Mouse (Mus musculus) hindbrain, postnatal 0 days (tissue): ENCODE measurements around the gene Gm20479. TPM values are rescaled to one million over a fixed set of nuclear protein-coding genes. Genes with fewer than 3 reads are reported as not detected.

ENCODE experiments used
- ATAC-seq: fragments of 200-750 bp; cut with Nextera tagmentation; 2 replicates; pipeline ENCODE4 v1.8.0; 2017; ENCODE audit warnings: mild to moderate bottlenecking, moderate TSS enrichment, moderate library complexity
- DNase-seq: peaks from one replicate; pipeline ENCODE4 v3.0.0-alpha.2; 2015; ENCODE audit warnings: low spot score
- H3K27ac ChIP-seq: fragments of 300-500 bp; sonication (generic); 2 replicates; pipeline ENCODE4 v1.5.1; 2014; ENCODE audit warnings: mild to moderate bottlenecking
- H3K27me3 ChIP-seq: fragments of 300-500 bp; sonication (generic); 2 replicates; pipeline ENCODE4 v1.6.1; 2014; ENCODE audit warnings: low read length, mixed read lengths; ENCODE audit not compliant: insufficient read depth
- H3K36me3 ChIP-seq: fragments of 300-500 bp; sonication (generic); 2 replicates; pipeline ENCODE4 v1.6.1; 2014; ENCODE audit warnings: low read length, mixed read lengths; ENCODE audit not compliant: insufficient read depth
- H3K4me1 ChIP-seq: fragments of 300-500 bp; sonication (generic); 2 replicates; pipeline ENCODE4 v1.6.1; 2014; ENCODE audit warnings: antibody characterized with exemption, low read length, mixed read lengths; ENCODE audit not compliant: insufficient read depth
- H3K4me2 ChIP-seq: fragments of 300-500 bp; sonication (generic); 2 replicates; pipeline ENCODE4 v1.6.1; 2014; ENCODE audit warnings: low read depth, mild to moderate bottlenecking, low read length, moderate library complexity, mixed read lengths
- H3K4me3 ChIP-seq: fragments of 300-500 bp; sonication (generic); 2 replicates; pipeline ENCODE4 v1.5.1; 2014; ENCODE audit warnings: low read length
- H3K9ac ChIP-seq: fragments of 300-500 bp; sonication (generic); replicated peaks from 2 replicates; pipeline ENCODE4 v1.6.1; 2014; ENCODE audit warnings: mild to moderate bottlenecking, low read length, moderate library complexity, mixed read lengths
- H3K9me3 ChIP-seq: fragments of 300-500 bp; sonication (generic); 2 replicates; pipeline ENCODE4 v1.6.1; 2016; ENCODE audit warnings: low read length, mixed read lengths
- CTCF ChIP-seq: IDR thresholded peaks from 2 replicates; pipeline ENCODE4 v1.5.1; 2016; ENCODE audit warnings: antibody characterized with exemption, control low read depth, low read depth
- WGBS: fragments of 180-500 bp; shearing (Covaris S2); extraction: QIAGEN DNeasy Blood & Tissue Kit; methylation state at CpG from one replicate; pipeline ENCODE4 v1.1.7; 2014; 5-methylcytosine and 5-hydroxymethylcytosine counted together
- polyA plus RNA-seq: library from polyadenylated mRNA; unstranded; fragments of >200 nt; fragmentation: Nextera tagmentation; extraction: Ambion mirVana; gene quantifications from 2 replicates; pipeline ENCODE4 v1.2.1, GENCODE M21; 2015
- total RNA-seq: library from RNA; depleted of rRNA; stranded (reverse); fragments of >200 nt; gene quantifications from 2 replicates; pipeline ENCODE4 v1.2.3, GENCODE M21; 2014

The Gm20479 gene
- total and polyA plus RNA-seq, 2 experiments from 2014 or later = not detected

DNA sequence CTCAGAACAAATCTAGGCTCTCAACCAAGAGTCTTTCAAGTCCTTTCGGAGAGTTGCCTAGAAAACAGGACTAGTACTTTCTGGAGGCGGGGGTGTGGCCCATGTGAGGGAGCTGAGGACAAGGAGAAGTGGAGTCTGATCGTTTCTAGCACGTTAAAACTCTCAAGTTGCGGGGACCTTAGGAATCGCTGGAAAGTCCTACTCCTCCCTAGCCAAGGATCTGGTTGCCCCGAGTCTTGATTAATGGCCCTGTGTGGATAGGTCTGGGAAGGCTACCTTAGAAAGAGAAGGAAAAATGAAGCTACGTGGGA, 25.7 kb downstream of the Gm20479 start:
- DNase-seq = no peak

DNA sequence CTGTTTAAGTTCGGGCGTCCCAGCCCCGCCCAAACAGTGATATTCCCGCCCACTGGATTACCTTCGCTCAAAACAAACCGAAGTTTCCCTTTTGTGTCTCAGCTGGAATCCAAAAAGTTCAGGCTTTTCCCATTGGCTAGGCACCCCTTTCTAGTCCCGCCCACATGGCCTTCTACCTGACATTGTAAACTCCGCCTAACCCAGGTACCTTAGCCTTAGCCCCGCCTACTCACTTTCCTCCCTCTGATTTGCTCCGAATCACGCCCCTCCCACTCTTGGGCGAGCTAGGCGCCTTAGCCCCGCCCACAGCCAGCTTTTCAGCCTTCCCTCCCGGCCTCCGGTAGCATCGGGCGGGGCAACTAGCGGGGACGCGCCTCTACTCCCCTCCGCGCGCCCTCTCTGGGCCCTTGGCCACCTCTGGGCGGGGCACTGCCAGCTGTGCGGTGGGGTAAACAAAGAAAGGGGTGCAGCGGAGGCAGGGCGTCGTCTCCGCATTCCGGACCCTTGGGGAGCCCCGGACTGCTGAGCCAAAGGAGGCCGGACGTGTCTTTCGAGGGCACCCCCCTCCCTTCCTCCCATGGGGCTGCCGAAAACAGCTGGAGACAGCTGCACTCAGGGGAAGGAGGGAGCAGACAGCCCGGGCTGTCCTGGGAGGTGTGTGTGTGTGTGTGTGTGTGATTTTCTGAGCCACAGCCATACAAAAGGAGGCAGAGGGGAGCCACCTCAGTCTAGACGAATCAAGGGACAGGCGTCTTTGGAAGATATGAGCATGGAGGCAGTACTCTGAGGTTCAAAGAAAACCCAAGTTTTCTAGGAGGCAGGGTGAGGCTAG, 26.3 kb downstream of the Gm20479 start:
- H3K27me3 ChIP-seq = peaks cover 76% of the 10 kb centered on the region
- H3K36me3 ChIP-seq = no peaks in the 10 kb centered on the region
- H3K4me1 ChIP-seq = peaks cover 23% of the 10 kb centered on the region
- no peaks in the 10 kb centered on the region for H3K9me3 ChIP-seq
- H3K9ac ChIP-seq = no peak overlapping the region
- no peak for TF ChIP-seq CTCF
- under 1% methylated on average over 38 of the region's 39 CpGs for WGBS
- ATAC-seq = no peak
- peak overlapping the region; percentile 58 for H3K4me2 ChIP-seq
- H3K27ac ChIP-seq = no peak overlapping the region
- peak overlapping the region; percentile 32 for H3K4me3 ChIP-seq
- DNase-seq = peak; percentile 68

More for the DNA sequence above, 25.7 kb downstream of the Gm20479 start:
- ATAC-seq = no peak
- H3K27ac ChIP-seq = no peak overlapping the region
- H3K36me3 ChIP-seq = no peaks in the 10 kb centered on the region
- H3K9ac ChIP-seq = no peak overlapping the region
- no peak overlapping the region; the same call in 1 of the 2 replicates for H3K4me2 ChIP-seq
- no peak overlapping the region for H3K4me3 ChIP-seq
- H3K27me3 ChIP-seq = peaks cover 75% of the 10 kb centered on the region
- H3K9me3 ChIP-seq = no peaks in the 10 kb centered on the region
- TF ChIP-seq CTCF = no peak
- peaks cover 22% of the 10 kb centered on the region for H3K4me1 ChIP-seq
- 4% methylated on average over 8 of the region's 8 CpGs for WGBS

DNA sequence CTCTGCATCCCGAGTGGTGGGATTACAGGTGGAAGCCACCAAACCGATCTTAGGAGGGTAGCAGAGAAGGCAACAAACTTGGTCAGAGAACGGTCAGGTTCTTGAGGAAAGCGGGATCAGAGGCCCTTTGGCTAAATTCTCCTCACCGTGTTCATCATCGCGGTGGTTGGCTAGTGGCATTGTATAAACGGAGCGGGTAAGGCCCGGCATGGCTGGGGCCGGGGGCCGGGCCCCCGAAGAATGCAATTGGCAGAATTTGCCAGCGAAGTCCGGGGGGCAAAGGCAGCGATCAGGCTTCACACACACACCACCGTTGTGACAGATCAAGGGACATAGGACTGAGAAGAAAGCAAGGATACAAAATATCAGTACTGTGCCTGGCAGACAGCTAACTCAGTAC, 27.2 kb downstream of the Gm20479 start:
- Histone ChIP-seq H3K9me3 (no peaks in the 10 kb centered on the region), H3K27ac (no peak overlapping the region), H3K27me3 (peaks cover 76% of the 10 kb centered on the region), H3K4me3 (no peak overlapping the region), H3K36me3 (no peaks in the 10 kb centered on the region), H3K9ac (no peak overlapping the region), H3K4me2 (peak overlapping the region; percentile 58; the same call in 1 of the 2 replicates), H3K4me1 (peaks cover 29% of the 10 kb centered on the region)
- 26% methylated on average over 17 of the region's 17 CpGs for WGBS
- DNase-seq = no peak
- TF ChIP-seq CTCF = no peak
- ATAC-seq = no peak

DNA sequence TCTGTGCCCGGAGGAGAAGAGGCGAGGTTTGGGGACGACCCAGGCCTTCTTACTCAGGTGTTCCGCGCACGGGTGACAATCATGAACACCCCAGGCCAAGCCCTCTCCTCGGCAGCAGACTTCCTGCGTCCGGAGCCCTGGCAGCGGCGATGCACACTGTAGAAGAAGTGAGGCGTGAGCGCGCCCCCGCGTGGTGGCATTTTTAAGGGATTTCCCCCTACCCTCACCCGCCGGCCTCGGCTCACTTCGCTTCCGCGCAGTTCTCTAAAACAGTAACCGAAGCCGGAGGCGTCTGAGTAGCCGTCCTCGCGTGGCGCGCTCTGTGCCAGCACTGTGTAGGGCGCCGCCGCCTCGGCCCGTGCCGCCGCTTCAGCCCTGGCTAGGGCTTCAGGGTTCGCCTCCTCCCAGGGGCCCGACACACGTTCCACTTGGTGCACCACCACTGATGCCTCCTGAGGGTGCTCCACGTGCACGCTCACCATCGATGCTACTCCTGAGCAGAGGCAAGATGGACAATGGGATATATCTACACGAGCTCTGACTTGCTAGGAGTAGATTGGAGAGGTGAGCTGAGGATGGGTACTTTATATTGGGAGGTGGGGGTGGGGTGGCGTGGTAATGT, 27.8 kb downstream of the Gm20479 start:
- Histone ChIP-seq H3K27me3 (peaks cover 71% of the 10 kb centered on the region), H3K4me1 (peaks cover 29% of the 10 kb centered on the region), H3K9me3 (no peaks in the 10 kb centered on the region), H3K4me2 (peak overlapping the region; percentile 44), H3K36me3 (no peaks in the 10 kb centered on the region), H3K9ac (no peak overlapping the region), H3K4me3 (peak overlapping the region; percentile 25), H3K27ac (no peak overlapping the region)
- ATAC-seq (no peak), DNase-seq (peak; percentile 86)
- WGBS = 5% methylated on average over 45 of the region's 45 CpGs
- TF ChIP-seq CTCF = peak; percentile 77

DNA sequence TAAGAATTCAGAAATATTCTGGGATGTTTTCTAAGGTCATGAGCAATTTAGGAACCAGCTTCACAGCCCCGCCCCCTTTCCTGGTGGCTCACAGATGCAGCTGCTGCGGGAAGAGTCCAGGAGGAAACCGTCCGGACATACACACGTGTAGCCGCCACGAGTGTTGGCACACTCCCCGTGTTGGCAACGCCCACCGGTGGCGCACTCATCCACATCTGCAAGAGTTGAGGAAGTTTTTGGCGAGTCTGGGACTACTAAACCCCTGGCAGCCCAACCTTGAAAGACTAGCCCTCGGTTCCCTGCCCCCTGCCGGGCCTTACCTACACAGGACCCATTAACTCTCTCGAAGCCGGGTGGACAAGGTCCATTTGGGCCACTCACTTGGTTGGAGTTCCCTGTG, 28.6 kb downstream of the Gm20479 start:
- Histone ChIP-seq H3K9ac (no peak overlapping the region), H3K27me3 (peaks cover 63% of the 10 kb centered on the region), H3K4me1 (peaks cover 28% of the 10 kb centered on the region), H3K4me3 (no peak overlapping the region), H3K9me3 (no peaks in the 10 kb centered on the region), H3K4me2 (no peak overlapping the region), H3K27ac (no peak overlapping the region), H3K36me3 (no peaks in the 10 kb centered on the region)
- no peak for TF ChIP-seq CTCF
- ATAC-seq = no peak
- DNase-seq = no peak
- WGBS = 39% methylated on average over 16 of the region's 16 CpGs

DNA sequence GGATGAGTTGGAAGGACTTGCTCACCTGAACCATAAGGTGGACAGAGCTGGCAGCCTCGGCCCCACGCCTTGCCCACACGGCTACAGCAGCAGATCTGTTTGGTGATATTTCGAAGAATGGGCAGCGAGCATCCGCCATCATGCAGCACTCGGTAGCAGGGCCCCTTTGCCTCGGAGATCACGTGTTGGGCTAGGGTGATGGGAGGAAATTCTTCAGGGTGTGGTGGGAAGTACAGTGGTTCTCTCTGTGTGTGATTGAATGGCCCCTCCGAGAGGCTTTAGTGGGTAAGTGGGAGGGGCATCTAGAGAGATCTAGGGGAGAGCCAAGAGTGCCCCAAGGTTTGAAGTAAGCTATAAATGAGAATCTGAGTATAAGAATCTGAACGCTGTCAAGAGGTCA, 29.1 kb downstream of the Gm20479 start:
- Histone ChIP-seq H3K36me3 (no peaks in the 10 kb centered on the region), H3K4me1 (peaks cover 23% of the 10 kb centered on the region), H3K9ac (no peak overlapping the region), H3K9me3 (no peaks in the 10 kb centered on the region), H3K4me3 (no peak overlapping the region), H3K27me3 (peaks cover 58% of the 10 kb centered on the region), H3K27ac (no peak overlapping the region), H3K4me2 (no peak overlapping the region)
- 87% methylated on average over 11 of the region's 11 CpGs for WGBS
- DNase-seq (no peak), ATAC-seq (no peak)
- no peak for TF ChIP-seq CTCF

DNA sequence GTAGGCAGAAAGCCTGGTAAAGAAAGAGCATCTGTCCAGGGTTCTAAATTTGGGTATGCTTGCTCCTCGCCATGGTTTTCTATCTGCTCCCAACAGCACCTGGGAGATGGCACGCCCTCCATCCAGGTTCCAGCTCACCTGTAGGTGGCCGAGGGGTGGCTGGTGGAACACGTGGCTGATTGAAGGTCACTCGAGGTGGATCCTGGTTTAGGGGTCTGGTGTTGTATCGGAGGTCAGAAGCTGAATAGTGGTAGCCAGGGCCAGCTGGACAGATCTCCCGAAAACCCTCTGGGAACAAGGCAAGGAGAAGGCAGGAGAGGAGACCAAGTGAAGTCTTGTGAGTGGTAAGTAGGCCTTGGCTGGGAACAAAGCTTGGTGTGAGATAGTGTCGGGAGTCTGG, 29.7 kb downstream of the Gm20479 start:
- H3K4me1 ChIP-seq = peaks cover 18% of the 10 kb centered on the region
- no peak overlapping the region for H3K4me3 ChIP-seq
- peaks cover 53% of the 10 kb centered on the region for H3K27me3 ChIP-seq
- no peaks in the 10 kb centered on the region for H3K9me3 ChIP-seq
- H3K36me3 ChIP-seq = no peaks in the 10 kb centered on the region
- H3K27ac ChIP-seq = no peak overlapping the region
- DNase-seq = no peak
- 92% methylated on average over 8 of the region's 8 CpGs for WGBS
- no peak for ATAC-seq
- TF ChIP-seq CTCF = no peak
- H3K4me2 ChIP-seq = no peak overlapping the region
- no peak overlapping the region for H3K9ac ChIP-seq
